In the genomic region with DNA sequence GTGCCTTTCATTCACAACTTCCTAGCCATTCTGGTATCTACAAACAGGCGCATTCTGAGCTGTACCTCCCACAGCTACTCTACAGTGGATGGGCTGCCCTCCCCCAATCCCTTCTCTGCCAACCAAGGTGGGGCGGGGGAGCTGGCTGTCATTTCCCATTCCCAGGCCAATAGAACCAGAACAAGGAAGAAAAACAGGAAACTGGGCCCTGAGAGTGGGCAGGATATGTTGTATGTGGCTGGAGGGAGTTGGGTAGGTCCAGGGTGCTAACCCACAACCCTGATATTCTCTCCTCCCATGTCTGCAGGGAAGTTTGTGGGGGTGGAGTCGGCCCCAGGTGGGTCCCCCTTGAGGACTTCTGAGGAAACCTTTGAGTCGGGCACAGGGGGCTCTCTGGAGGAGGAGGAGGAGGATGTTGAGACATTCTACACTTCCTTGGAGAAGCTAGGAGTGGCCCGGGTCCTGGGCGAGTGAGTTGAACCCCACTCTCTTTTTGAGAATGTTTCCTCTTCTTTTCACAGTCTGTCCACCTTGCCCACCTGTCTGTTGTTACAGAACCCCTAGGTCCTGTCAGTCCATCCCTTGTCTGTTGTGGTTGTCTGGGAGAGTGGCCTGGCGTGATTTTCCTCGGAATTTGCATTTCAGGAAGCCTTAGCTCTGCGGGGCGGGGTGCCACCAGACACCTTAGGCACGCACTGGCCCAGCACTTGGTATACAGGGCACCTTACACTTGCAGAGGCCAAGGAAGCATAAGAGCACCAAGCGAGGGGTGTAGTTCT, we compare ENCODE assay signal across 10 mouse cellular contexts. TPM values are rescaled to one million over a fixed set of nuclear protein-coding genes. Genes with fewer than 3 reads are reported as not detected.
A peak's percentile ranks its signal among the peaks of the same experiment; 100 is the strongest.
DNase-seq lines count a peak whose midpoint lies in the region; ATAC-seq and TF ChIP-seq lines count a peak whose summit lies in the region.
"Had no signal": no experiment of that assay in that cellular context is flagged by ENCODE, and none has a peak within 500 bp of the region (broad histone marks: within the 10 kb centered on the region; RNA-seq: fewer than 3 reads in every experiment).

No protein-coding gene starts in this region.

- no peak for ATAC-seq in kidney, embryonic 14.5 days (ENCODE audit: low FRiP score, low TSS enrichment)
- ATAC-seq in lung, postnatal 0 days: peak; percentile 5

- no peaks in the 10 kb centered on the region; the same call in 1 of the 2 replicates for H3K36me3 ChIP-seq in kidney, embryonic 14.5 days (ENCODE audit: control insufficient read depth, insufficient read depth, low read length)
- peaks cover 7% of the 10 kb centered on the region; the same call in 1 of the 2 replicates for H3K36me3 ChIP-seq in lung, postnatal 0 days (ENCODE audit: insufficient read depth, low read length)

- peak overlapping the region; percentile 42; the same call in 1 of the 2 replicates for H3K9ac ChIP-seq in kidney, embryonic 14.5 days (ENCODE audit: low read depth, low read length)
- H3K9ac ChIP-seq in lung, postnatal 0 days (replicated peaks; ENCODE audit: low read depth): peak overlapping the region; percentile 46

- intact Hi-C loops in gastrocnemius, adult 2 months (cut with DNase I): no loop called here
- intact Hi-C loops in gastrocnemius, postnatal 36 days (cut with DNase I): no loop called here

- peaks cover 42% of the 10 kb centered on the region for H3K4me1 ChIP-seq in kidney, embryonic 14.5 days (ENCODE audit: control insufficient read depth, insufficient read depth, low read length)
- H3K4me1 ChIP-seq in lung, postnatal 0 days (ENCODE audit: insufficient read depth, low read depth, low read length): peaks cover 49% of the 10 kb centered on the region

- DNase-seq in gastrocnemius, adult 2 months: peak; percentile 66
- DNase-seq in gastrocnemius, postnatal 36 days: no peak
- peak; percentile 88 for DNase-seq in heart, adult 8-10 months (ENCODE audit: low spot score)
- DNase-seq in lung, postnatal 0 days (ENCODE audit: low spot score): peak; percentile 83
- no peak for DNase-seq in embryo, embryonic 10.5 days (ENCODE audit: low spot score)
- DNase-seq in retina, postnatal 1 day: no peak
- no peak for DNase-seq in thymus, postnatal 14 days

- H3K9me3 ChIP-seq in kidney, embryonic 14.5 days (ENCODE audit: control insufficient read depth, low read length): no peaks in the 10 kb centered on the region
- H3K9me3 ChIP-seq in lung, postnatal 0 days (ENCODE audit: low read length): no peaks in the 10 kb centered on the region
- H3K9me3 ChIP-seq: G1E had no signal

- H3K27ac ChIP-seq in gastrocnemius, adult 2 months: peak overlapping the region; percentile 94
- no peak overlapping the region for H3K27ac ChIP-seq in kidney, embryonic 14.5 days (ENCODE audit: low read depth, low read length)
- H3K27ac ChIP-seq in lung, postnatal 0 days (ENCODE audit: low read length): peak overlapping the region; percentile 89

- H3K4me2 ChIP-seq in kidney, embryonic 14.5 days (replicated peaks; ENCODE audit: low read depth, low read length): peak overlapping the region; percentile 42
- peak overlapping the region; percentile 54 for H3K4me2 ChIP-seq in lung, postnatal 0 days (replicated peaks; ENCODE audit: low read depth, low read length)

- peak overlapping the region; percentile 81 for H3K4me3 ChIP-seq in gastrocnemius, adult 2 months
- peak overlapping the region; percentile 18 for H3K4me3 ChIP-seq in kidney, embryonic 14.5 days (ENCODE audit: low read length)
- H3K4me3 ChIP-seq in lung, postnatal 0 days (ENCODE audit: low read depth, low read length): peak overlapping the region; percentile 28
- H3K4me3 ChIP-seq: erythroblast, embryonic 14.5 days had no signal

- WGBS in kidney, embryonic 14.5 days: 28% methylated on average over 12 of the region's 12 CpGs
- 23% methylated on average over 12 of the region's 12 CpGs for WGBS in lung, postnatal 0 days

- peaks cover 51% of the 10 kb centered on the region for H3K27me3 ChIP-seq in kidney, embryonic 14.5 days (ENCODE audit: control insufficient read depth, insufficient read depth, low read length)
- H3K27me3 ChIP-seq in lung, postnatal 0 days (replicated peaks; ENCODE audit: insufficient read depth, low read length): no peaks in the 10 kb centered on the region; the same call in 1 of the 2 replicates

- TF ChIP-seq CTCF in gastrocnemius, adult 2 months (IDR thresholded peaks at IDR 0.05): no peak
- no peak for TF ChIP-seq CTCF in lung, postnatal 0 days (IDR thresholded peaks at IDR 0.05)

- peak; percentile 85 for TF ChIP-seq EP300 in lung, postnatal 0 days (IDR thresholded peaks at IDR 0.05)

RNA-seq across cellular contexts. Expression of a gene that starts 3.1 kb away (rescaled TPM):
- 1 to 10 TPM; 6.1 to 6.3 TPM for total RNA-seq in gastrocnemius, adult 2 months (2021)
- total RNA-seq in gastrocnemius, postnatal 36 days (2021): 1 to 10 TPM; 6.3 to 7.4 TPM
- 10 to 100 TPM; 17.7 to 24.2 (median 19.1) TPM for total RNA-seq in heart, adult 8-10 months (2022)
- 13.1 and 13.4 TPM in 2 replicates for polyA plus RNA-seq in kidney, embryonic 14.5 days (2014; fragmentation: Nextera tagmentation; extraction: Ambion mirVana)
- polyA plus RNA-seq in lung, postnatal 0 days (2015; fragmentation: Nextera tagmentation; extraction: Ambion mirVana): 74.9 and 82.0 TPM in 2 replicates
- polyA plus RNA-seq: G1E had no signal

RNA-seq across cellular contexts. Expression of a gene that starts 3.2 kb away (rescaled TPM):
- 10 to 100 TPM; 83.2 to 90.2 TPM for total RNA-seq in gastrocnemius, adult 2 months (2021)
- total RNA-seq in gastrocnemius, postnatal 36 days (2021): 10 to 100 TPM; 65.6 to 83.2 TPM
- 100 to 1,000 TPM; 331 to 351 (median 345) TPM for total RNA-seq in heart, adult 8-10 months (2022)
- polyA plus RNA-seq in kidney, embryonic 14.5 days (2014; fragmentation: Nextera tagmentation; extraction: Ambion mirVana): 93.2 and 108 TPM in 2 replicates
- 45.1 and 49.6 TPM in 2 replicates for polyA plus RNA-seq in lung, postnatal 0 days (2015; fragmentation: Nextera tagmentation; extraction: Ambion mirVana)

RNA-seq across cellular contexts. Expression of a gene that starts 9.0 kb away (rescaled TPM):
- 100 to 1,000 TPM; 345 to 348 TPM for total RNA-seq in gastrocnemius, adult 2 months (2021)
- 100 to 1,000 TPM; 306 to 361 TPM for total RNA-seq in gastrocnemius, postnatal 36 days (2021)
- total RNA-seq in heart, adult 8-10 months (2022): 100 to 1,000 TPM; 419 to 549 (median 431) TPM
- 27.4 and 31.9 TPM in 2 replicates for polyA plus RNA-seq in kidney, embryonic 14.5 days (2014; fragmentation: Nextera tagmentation; extraction: Ambion mirVana)
- 96.0 and 116 TPM in 2 replicates for polyA plus RNA-seq in lung, postnatal 0 days (2015; fragmentation: Nextera tagmentation; extraction: Ambion mirVana)

RNA-seq across cellular contexts. Expression of a gene that starts 10.9 kb away (rescaled TPM):
- 10 to 100 TPM; 55.5 to 58.8 TPM for total RNA-seq in gastrocnemius, adult 2 months (2021)
- total RNA-seq in gastrocnemius, postnatal 36 days (2021): 10 to 100 TPM; 53.1 to 58.7 TPM
- total RNA-seq in heart, adult 8-10 months (2022): 10 to 100 TPM; 75.5 to 93.4 (median 84.3) TPM
- polyA plus RNA-seq in kidney, embryonic 14.5 days (2014; fragmentation: Nextera tagmentation; extraction: Ambion mirVana): 77.9 and 85.5 TPM in 2 replicates
- 48.0 and 50.5 TPM in 2 replicates for polyA plus RNA-seq in lung, postnatal 0 days (2015; fragmentation: Nextera tagmentation; extraction: Ambion mirVana)

RNA-seq across cellular contexts. Expression of a gene that starts 11.0 kb away (rescaled TPM):
- total RNA-seq in gastrocnemius, adult 2 months (2021): 1 to 10 TPM; 7.6 to 8.2 TPM
- total RNA-seq in gastrocnemius, postnatal 36 days (2021): 10 to 100 TPM in 1 of 2 experiments, 1 to 10 TPM in 1; 7.2 to 14.1 TPM
- 10 to 100 TPM; 25.8 to 45.3 (median 42.8) TPM for total RNA-seq in heart, adult 8-10 months (2022)
- 71.9 and 90.2 TPM in 2 replicates for polyA plus RNA-seq in kidney, embryonic 14.5 days (2014; fragmentation: Nextera tagmentation; extraction: Ambion mirVana)
- 100 and 107 TPM in 2 replicates for polyA plus RNA-seq in lung, postnatal 0 days (2015; fragmentation: Nextera tagmentation; extraction: Ambion mirVana)

Comparison
In these comparisons a context has a peak if more than half of its experiments do, and no peak if none do; other contexts are left out.
1. DNase-seq: peak in gastrocnemius, adult 2 months (single experiment), heart, adult 8-10 months (single experiment) and lung, postnatal 0 days (single experiment); none in gastrocnemius, postnatal 36 days (0 of 2), embryo, embryonic 10.5 days (single experiment), retina, postnatal 1 day (single experiment) and thymus, postnatal 14 days (single experiment).
2. H3K4me3 ChIP-seq: peak in every context shown above with its lines; median percentile 81 in gastrocnemius, adult 2 months; 28 in lung, postnatal 0 days; 18 in kidney, embryonic 14.5 days.